Mouse (Mus musculus) embryo, embryonic 11 days (tissue): ENCODE measurements at regions not wholly inside any gene's neighbourhood (a gene's known extent, or its start where the extent isn't known, plus 50 kb on each side); places are given as distances from the start of the nearest gene placed in this dataset.
A peak's percentile ranks its signal among the peaks of the same experiment; 100 is the strongest.

ENCODE experiments used
- DNase-seq: peaks from one replicate; pipeline ENCODE4 v3.0.0-alpha.2; 2015

DNA sequence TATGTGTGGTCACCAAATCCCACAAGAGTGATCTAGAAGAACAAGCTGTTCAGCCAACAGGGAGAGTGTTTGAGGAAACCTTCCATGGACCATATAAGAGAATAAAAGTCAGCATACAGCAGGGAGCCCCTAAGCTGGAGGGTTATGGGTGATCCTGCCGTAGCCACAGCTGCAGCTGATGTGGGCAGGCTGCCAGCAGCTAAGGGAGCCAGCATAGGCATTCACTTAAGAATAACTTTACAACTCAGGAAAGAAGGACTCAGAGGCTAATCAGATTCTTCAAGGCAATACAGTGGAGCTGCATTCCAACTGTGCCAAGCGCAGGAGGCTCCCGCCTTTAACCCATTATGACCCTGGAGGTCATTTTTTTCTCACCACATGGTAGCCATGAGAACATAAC lies 121.6 kb downstream of the Uck2 start:
- peak; percentile 23 for DNase-seq

DNA sequence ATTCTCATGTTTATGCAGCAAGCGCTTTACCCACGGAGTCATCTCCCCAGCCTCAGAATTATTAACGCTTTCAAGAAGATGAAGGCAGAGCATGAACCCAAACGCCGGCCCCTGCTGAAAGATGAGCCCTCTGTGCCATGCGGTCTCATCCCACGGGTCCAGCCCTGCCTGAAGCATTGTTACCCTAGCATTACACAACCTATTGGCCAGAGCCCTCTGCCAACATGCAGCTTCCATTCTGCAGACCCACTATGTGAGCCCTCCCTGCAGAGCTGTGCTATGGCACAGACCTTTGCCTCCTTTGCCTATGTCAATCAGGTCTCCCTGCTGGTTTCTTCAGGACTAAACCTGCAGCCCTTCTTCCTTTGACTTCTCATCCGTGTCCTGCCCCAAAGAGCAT lies 122.6 kb downstream of the Uck2 start:
- no peak for DNase-seq

DNA sequence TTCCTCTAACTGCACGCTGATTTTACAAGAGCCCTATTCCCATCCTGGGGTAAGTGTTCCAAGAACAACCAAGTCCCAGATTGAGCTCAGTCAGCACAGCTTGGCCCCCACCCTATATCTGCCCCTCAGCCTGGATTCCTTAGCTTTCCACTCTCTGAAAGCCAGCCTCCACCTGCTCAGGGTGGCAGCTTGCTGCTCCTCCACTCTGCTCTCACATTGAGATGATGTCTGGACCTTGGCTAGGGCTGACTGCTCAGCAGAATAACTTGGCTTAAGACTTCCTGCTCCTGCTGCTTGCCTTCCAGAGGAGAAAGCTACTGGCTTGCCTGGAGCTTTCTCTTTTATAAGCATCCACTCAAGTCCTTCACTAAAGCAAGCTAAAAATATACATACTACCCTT lies 125.6 kb downstream of the Uck2 start:
- no peak for DNase-seq

DNA sequence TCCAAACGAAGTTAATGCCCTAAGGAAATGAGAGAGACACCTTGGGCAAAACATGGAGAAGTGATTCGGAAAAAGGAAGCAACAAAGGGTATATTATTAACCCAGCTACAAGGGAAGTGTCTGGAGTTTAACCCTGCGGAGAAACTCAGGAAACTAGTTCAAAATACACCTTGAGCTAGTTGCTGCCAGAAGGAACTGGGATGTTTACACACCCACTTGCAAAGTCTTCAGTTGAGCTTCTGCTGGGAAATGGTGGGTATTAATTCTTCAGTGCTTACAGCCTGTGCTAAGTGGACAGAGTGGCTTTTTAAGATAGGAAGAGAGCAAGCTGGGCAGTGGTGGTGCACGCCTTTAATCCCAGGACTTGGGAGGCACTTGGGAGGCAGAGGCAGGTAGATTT lies 132.7 kb downstream of the Uck2 start:
- DNase-seq, result no peak

DNA sequence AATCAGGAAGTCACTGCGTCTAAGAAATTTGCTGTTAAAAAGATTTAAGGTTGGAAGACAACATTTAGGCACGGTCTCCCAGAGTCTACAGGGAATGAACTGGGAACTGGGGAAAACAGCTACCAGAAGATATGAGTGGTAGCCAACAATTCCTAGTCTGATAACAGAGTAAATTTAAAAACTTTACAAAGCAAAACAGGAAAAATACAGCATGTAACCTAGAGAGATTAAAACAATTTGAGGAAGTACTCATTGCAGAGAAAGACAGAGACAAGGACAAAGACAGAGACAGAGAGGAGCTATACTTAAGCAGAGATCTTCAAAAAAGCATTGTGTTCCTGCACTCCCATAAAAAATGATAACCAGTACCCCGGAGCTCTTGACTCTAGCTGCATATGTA lies 140.8 kb downstream of the Uck2 start:
- DNase-seq, result no peak

DNA sequence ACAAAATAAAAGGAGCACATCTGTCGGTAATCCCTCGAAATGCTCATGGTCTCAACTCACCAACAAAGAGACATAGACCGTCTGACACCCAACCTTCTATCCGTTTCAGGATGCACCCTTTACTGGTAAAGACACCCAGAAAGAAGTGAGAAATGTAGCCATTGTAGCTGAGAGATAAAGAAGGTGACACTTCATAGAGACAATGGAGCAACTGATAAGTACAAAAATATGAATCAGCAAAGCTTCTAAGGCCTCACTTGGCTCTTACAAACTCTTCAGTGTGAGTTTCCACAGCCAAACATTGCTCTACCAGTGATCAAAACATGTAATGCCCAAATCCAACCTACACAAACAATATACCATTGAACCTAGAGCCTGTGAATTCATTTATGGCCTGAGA lies 141.3 kb downstream of the Uck2 start:
- no peak for DNase-seq
